Mouse (Mus musculus): ENCODE data around the gene Prm2.

- no peak for TF ChIP-seq POLR2A (IDR thresholded peaks at IDR 0.05; ENCODE audit: borderline replicate concordance, control insufficient read depth, low read depth, low read length)
- TF ChIP-seq CTCF (IDR thresholded peaks at IDR 0.05; ENCODE audit: control insufficient read depth, insufficient read depth, low read length): no peak
Measured at GRCm38 (mm10) chr16:10754521-10755296, 41.2 kb downstream of the Prm2 start.
